Mouse (Mus musculus): ENCODE measurements around the gene Aurkaip1.

Aurkaip1 gene

DNA sequence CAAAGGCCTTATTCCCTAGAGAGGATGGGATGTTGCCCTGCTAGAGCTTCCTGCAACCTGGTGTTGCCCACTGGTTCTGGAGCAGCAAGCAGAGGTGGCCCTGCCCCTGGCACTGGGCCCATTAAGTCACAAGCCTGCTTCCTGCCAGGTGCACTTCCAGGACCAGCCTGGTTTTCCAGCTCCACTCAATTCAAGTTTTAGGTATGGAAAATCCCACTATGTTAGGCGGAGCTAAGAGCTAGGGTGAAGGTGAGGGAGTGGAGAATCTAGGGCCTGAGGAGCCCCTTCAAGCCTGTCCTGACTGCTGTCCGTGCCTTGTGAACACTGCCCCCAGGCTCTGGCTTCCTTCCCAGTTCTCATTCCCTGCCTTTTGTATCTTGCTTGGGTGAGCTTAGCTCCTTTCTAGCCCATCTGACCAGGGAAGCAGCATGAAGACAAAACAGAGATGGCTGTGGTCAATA lies 20.9 kb downstream of the Aurkaip1 start:
- no peak for DNase-seq (ENCODE audit: low spot score in 2 of 2)

DNA sequence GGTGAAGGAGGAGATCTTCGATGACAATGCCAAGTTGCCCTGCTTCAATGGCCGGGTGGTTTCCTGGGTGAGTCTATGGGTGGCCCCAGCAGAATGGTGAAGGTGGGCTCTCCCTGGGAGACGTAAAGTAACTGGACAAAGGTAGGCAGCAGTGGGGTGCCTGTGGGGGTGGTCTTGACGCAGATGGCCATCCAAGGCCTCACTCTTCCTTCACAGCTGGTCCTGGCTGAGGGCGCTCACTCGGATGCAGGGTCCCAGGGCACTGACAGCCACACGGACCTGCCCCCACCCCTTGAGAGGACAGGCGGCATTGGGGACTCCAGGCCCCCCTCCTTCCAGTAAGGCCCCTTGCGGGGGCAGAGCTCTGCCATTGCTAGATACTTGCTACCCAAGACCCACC lies 22.3 kb downstream of the Aurkaip1 start:
- DNase-seq (ENCODE audit: low spot score in 2 of 2): no peak

DNA sequence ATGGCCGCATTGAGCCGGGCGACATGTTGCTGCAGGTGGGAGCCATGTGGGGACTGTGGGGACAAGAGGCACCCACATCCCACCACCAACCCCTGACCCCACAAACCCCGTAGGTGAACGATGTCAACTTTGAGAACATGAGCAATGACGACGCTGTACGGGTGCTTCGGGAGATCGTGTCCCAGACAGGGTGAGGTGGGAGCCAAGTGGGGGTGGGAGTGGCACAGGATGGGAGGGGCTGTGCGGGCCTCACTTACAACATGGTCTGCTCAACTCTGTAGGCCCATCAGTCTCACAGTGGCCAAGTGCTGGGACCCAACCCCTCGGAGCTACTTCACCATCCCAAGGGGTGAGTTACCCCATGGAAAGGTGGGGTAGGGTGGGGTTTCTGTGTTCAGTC lies 23.9 kb downstream of the Aurkaip1 start:
- no peak for DNase-seq (ENCODE audit: low spot score in 2 of 2)

DNA sequence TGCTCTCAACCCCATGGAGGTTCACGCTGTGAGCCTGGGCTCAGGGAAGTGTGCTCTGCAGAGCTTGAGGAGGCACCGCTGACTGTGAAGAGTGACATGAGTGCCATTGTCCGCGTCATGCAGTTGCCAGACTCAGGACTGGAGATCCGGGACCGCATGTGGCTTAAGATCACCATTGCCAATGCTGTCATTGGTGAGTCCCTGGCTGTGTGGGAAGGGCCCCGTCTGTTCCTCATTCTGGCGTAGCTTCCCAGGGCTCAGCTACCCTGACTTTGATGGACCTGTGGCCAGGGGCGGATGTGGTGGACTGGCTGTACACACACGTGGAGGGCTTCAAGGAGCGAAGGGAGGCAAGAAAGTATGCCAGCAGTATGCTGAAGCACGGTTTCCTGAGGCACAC lies 25.0 kb downstream of the Aurkaip1 start:
- DNase-seq (ENCODE audit: low spot score in 2 of 2): no peak

DNA sequence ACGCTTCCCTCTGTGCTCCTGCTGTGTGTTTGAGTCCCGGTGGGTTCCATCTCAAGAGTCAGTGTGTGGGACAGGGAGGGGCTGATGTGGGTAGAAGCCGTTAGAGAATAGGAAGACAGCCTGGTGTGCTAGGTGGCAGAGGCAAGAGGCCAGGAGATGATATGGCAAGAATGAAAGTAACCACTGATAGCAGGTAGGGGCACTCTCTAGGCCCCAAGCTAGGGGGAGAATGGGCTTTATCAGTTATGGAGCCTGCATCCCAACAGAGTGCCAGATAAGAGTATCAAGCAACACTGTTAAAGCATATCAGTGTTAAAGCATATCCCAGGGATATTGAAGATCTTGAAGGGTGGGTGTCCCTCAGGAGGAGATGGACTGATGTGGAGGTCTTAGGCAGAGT lies 25.8 kb downstream of the Aurkaip1 start:
- no peak for DNase-seq (ENCODE audit: low spot score in 2 of 2)

DNA sequence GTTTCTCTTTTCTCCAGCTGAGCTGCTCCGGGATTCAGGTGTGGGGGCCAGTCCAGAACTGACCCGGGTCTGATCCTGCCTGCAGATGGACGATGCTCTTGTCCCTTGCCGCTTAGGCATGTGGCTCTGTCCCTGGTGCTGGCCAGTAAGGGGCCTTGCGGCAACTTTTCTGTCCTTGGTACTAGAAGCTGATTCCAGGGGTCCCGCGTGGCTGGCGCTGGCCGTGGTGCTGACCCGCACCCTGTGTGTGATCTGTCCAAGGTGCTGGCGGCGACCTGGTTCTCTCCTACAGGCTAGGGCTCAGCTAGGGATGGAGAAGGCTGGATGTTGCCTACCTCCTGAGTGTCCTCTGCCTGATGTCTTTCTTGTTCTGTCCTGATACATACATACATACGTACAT lies 28.2 kb downstream of the Aurkaip1 start:
- DNase-seq (ENCODE audit: low spot score in 2 of 2): peak; percentile 54 to 81

DNA sequence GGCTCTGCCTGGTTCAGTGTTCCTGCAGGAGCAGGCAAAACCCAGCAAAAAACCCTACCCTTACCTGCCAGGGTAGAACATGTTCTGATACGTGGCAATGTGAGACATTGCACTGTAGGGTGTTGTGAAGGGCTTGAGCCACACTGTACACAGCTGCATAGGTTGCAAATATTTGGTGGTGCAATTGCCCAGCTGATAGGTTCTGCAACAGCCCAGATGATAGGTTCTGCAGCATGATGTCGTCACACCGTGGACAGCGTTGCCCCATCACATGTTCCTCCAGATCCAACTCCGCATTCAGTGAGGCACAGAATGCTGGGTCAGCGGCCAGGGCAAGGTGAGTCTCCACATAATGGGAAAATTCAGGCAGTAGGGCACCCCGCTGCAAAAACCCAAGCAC lies 30.7 kb downstream of the Aurkaip1 start:
- no peak for DNase-seq (ENCODE audit: low spot score in 2 of 2)

DNA sequence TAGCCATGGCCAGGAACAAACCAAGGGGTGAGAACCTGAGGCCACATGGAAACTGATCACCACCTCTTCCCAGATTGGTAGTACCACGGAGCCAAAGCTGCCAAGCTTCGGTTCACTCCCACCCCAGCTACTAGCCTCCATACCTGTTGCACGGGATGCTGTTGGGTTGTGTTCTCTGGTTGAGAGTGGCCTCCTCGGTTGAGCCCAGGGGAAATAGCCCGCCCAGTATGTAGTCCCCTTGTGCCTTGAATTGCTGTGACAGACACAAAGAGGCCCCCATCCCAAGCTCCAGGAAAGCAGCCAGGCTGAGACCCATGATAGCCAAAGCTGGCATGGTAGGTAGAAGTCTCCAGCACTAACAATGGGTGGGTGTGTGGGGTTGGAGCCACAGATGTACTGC lies 31.9 kb downstream of the Aurkaip1 start, which contains the start of gene Tas1r3:
Tas1r3 (minus strand) TSS at position 362 of the 400 bp plus-strand sequence.
- DNase-seq (ENCODE audit: low spot score in 2 of 2): no peak

DNA sequence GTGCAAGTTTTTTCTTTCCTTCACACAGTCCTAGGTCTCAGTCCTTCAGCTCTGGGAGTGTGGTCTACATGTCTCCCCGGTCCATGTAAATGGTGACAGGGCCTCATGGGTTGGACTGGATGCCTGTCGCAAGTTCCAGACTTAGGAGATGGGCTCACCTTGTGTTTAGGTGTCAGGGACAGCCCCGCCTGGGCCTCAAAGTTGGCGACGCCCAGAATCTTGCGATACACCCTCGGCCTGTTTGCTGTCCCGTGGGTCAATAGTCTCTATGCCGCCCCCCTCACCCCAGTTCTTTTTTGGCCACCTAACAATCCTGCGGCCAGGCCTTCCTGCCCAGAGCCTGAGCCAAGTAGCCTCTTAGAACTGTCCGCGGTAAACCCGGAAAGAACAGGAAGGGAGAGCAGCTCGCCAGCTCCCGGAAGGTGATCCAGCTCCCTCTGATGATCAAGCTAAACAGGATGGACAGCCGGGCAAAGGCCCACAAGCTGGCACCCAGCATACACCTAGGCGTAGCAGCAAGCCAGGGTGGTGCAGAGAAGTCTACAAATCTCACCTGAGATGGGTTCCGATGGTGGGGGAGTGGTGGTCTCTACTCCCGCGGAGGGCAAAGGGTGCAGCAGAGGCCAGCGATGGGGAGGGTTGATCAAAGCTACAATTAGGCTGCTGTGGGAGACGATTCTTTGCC lies 37.7 kb downstream of the Aurkaip1 start:
- no peak for DNase-seq (ENCODE audit: low spot score in 2 of 2)

DNA sequence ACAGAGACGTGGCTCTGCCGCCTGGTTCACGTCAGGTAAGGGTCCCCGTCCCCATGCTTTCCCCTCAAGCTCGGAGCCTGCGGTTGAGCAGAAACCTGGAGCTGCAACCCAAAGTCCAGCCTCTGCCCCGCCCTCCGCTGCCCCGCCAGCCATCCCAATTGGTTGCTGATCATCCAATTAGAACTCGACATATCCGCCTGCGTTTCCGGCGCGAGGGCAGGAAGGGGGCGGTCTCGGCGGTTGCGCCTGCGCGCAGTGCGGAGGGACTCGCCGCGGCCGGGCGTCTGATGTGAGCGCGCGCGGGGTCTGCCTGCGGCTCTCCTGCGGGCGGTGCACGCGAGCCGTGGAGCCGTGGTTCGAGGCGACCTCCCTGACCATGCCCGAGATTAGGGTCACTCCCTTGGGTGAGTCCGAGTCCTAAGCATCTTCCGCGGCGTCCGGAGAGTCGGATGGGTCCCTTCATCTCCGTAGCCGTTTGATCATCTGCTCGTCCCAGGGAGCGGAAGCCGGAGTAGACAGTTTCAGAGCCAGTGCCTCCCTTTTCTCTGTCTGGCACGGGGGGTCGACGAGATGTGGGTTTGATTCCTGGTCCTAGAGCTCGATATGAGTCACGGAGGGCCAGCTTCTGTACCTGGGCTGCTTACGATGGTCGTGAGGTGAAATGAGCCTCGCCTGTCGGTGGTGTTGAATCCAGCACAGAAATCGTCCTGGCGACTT lies 38.4 kb downstream of the Aurkaip1 start, which contains the start of the genes Cptp and Ints11:
Cptp (minus strand) TSS at position 124 of the 717 bp plus-strand sequence.
Ints11 (plus strand) TSS at position 230 of the 717 bp plus-strand sequence.
- peak; percentile 97 to 98 for DNase-seq (ENCODE audit: low spot score in 2 of 2)

DNA sequence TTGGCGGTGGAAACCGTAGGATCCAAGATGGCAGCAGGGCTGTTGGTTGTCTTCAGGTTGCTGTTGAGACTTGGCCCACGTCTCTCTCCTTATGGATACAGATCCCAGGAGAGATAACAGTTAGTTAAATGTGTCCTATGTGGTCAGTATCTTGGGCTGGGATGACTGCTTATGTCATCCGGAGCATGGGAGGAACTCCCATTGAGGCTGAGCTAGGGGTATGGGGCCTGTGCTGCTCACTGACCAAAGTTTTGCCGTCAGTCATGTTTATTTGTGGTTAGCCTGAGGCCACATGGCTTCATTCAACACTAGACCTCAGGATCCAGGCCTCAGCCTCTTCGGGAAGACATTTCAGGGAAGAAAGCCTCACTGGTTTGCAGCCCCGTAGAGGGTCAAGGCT lies 40.3 kb downstream of the Aurkaip1 start:
- DNase-seq (ENCODE audit: low spot score in 2 of 2): no peak
